Mouse (Mus musculus): ENCODE measurements around the gene Srsf11.

GRCm38 (mm10) chr3:158032106-158032505 is 4.3 kb downstream of the Srsf11 start:
- TF ChIP-seq CTCF (IDR thresholded peaks at IDR 0.05; ENCODE audit: extremely low read depth, insufficient read length, insufficient replicate concordance, low read depth, low read length) (no peak), POLR2A (IDR thresholded peaks at IDR 0.05; ENCODE audit: low read depth, low read length) (no peak)
